Mouse (Mus musculus) lung, postnatal 0 days (tissue): ENCODE measurements around the gene Mex3d. TPM values are rescaled to one million over a fixed set of nuclear protein-coding genes. Genes with fewer than 3 reads are reported as not detected.

Experiments
- ATAC-seq: fragments of 200-750 bp; cut with Nextera tagmentation; 2 replicates; pipeline ENCODE4 v1.8.0; 2017; ENCODE audit warnings: moderate library complexity
- DNase-seq: peaks from one replicate; pipeline ENCODE4 v3.0.0-alpha.2; 2016; ENCODE audit warnings: low spot score
- H3K27ac ChIP-seq: fragments of 300-500 bp; sonication (generic); 2 replicates; pipeline ENCODE4 v1.5.1; 2014; ENCODE audit warnings: antibody characterized with exemption, mild to moderate bottlenecking, low read length, mixed read lengths
- H3K27me3 ChIP-seq: fragments of 300-500 bp; sonication (generic); replicated peaks from 2 replicates; pipeline ENCODE4 v1.6.1; 2014; ENCODE audit warnings: low read length, mixed read lengths; ENCODE audit not compliant: insufficient read depth
- H3K36me3 ChIP-seq: fragments of 300-500 bp; sonication (generic); 2 replicates; pipeline ENCODE4 v1.6.1; 2014; ENCODE audit warnings: low read length, mixed read lengths; ENCODE audit not compliant: insufficient read depth
- H3K4me1 ChIP-seq: fragments of 300-500 bp; sonication (generic); 2 replicates; pipeline ENCODE4 v1.6.1; 2014; ENCODE audit warnings: antibody characterized with exemption, low read depth, low read length, mixed read lengths; ENCODE audit not compliant: insufficient read depth
- H3K4me2 ChIP-seq: fragments of 300-500 bp; sonication (generic); replicated peaks from 2 replicates; pipeline ENCODE4 v1.6.1; 2014; ENCODE audit warnings: low read depth, mild to moderate bottlenecking, low read length, moderate library complexity, mixed read lengths
- H3K4me3 ChIP-seq: fragments of 300-500 bp; sonication (generic); 2 replicates; pipeline ENCODE4 v1.5.1; 2014; ENCODE audit warnings: low read depth, low read length
- H3K9ac ChIP-seq: fragments of 300-500 bp; sonication (generic); replicated peaks from 2 replicates; pipeline ENCODE4 v1.6.1; 2014; ENCODE audit warnings: low read depth, mild to moderate bottlenecking
- H3K9me3 ChIP-seq: fragments of 300-500 bp; sonication (generic); 2 replicates; pipeline ENCODE4 v1.6.1; 2016; ENCODE audit warnings: low read length, mixed read lengths
- CTCF ChIP-seq: IDR thresholded peaks from 2 replicates; pipeline ENCODE4 v1.5.1; 2016; ENCODE audit warnings: antibody characterized with exemption, mild to moderate bottlenecking
- EP300 ChIP-seq: IDR thresholded peaks from 2 replicates; pipeline ENCODE4 v1.6.1; 2016; ENCODE audit warnings: antibody characterized with exemption, mild to moderate bottlenecking, control low read depth
- WGBS: fragments of 180-500 bp; shearing (Covaris S2); extraction: QIAGEN DNeasy Blood & Tissue Kit; methylation state at CpG from one replicate; pipeline ENCODE4 v1.1.7; 2014; 5-methylcytosine and 5-hydroxymethylcytosine counted together
- polyA plus RNA-seq: library from polyadenylated mRNA; unstranded; fragments of >200 nt; fragmentation: Nextera tagmentation; extraction: Ambion mirVana; gene quantifications from 2 replicates; pipeline ENCODE4 v1.2.1, GENCODE M21; 2015

The Mex3d gene
- 6.0 and 6.3 TPM in 2 replicates for polyA plus RNA-seq

DNA sequence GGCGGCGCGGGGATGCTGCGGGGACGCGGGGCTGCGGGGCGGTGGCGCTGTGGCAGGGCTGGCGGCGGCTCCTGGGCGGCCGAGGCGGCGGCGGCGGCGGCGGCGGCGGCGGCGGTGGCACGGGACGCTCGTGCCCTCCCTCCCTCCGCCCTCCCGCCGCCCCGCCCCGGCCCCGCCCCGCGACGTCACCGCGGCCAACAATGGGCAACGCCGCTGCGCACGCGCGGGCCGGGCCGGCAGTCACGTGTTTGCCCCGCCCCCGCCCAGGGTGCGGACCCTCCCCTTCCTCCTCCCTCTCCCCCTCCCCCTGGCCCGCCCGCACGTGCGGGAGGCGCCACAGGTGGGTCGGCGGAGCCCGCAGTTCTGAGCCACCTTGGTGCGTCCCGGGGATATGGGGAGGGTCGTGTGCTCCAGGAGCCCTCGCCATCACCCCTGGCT is at the start of gene Mex3d:
Gene Mex3d (minus strand): TSS at position 138 of the 438 bp plus-strand sequence.
- Histone ChIP-seq H3K9me3 (no peaks in the 10 kb centered on the region), H3K27ac (peak within 1 kb of the TSS; percentile 76), H3K27me3 (no peaks in the 10 kb centered on the region), H3K4me1 (peaks cover 20% of the 10 kb centered on the region; the same call in 1 of the 2 replicates), H3K36me3 (peaks cover 8% of the 10 kb centered on the region; the same call in 1 of the 2 replicates), H3K4me3 (peak within 1 kb of the TSS; percentile 79), H3K9ac (peak within 1 kb of the TSS; percentile 78), H3K4me2 (peak within 1 kb of the TSS; percentile 92)
- ATAC-seq: peak; percentile 79
- WGBS: 4% methylated on average over 4 of the region's 61 CpGs
- TF ChIP-seq CTCF: no peak; the same call in 1 of the 2 replicates
- peak; percentile 92 for DNase-seq

DNA sequence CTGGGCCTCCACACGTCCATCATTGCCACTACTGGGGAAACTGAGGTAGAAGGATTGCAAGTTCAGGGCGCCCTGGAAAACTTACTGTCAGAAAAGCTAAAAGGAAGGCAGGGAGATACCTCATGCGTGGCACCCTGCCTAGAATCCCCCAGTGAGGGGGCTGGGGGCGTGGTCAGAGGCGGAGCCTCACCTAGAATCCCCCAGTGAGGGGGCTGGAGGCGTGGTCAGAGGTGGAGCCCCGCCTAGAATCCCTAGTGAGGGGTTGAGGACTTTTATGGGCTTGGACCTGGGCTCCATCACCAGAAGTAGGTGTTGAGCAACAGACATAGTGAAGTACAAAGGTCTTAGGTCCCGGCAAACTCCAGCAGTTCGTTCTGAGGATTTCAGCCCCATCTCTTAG is 48.8 kb upstream of the Mex3d start:
- H3K9me3 ChIP-seq: no peaks in the 10 kb centered on the region
- DNase-seq: peak; percentile 60
- no peak overlapping the region for H3K9ac ChIP-seq
- TF ChIP-seq EP300 (no peak), CTCF (no peak)
- no peak for ATAC-seq
- H3K4me1 ChIP-seq: peaks cover 10% of the 10 kb centered on the region; the same call in 1 of the 2 replicates
- no peaks in the 10 kb centered on the region for H3K27me3 ChIP-seq
- no peak overlapping the region for H3K4me3 ChIP-seq
- H3K27ac ChIP-seq: peak overlapping the region; percentile 62; the same call in 1 of the 2 replicates
- H3K4me2 ChIP-seq: no peak overlapping the region
- 14% methylated on average over 9 of the region's 9 CpGs for WGBS
- H3K36me3 ChIP-seq: no peaks in the 10 kb centered on the region

DNA sequence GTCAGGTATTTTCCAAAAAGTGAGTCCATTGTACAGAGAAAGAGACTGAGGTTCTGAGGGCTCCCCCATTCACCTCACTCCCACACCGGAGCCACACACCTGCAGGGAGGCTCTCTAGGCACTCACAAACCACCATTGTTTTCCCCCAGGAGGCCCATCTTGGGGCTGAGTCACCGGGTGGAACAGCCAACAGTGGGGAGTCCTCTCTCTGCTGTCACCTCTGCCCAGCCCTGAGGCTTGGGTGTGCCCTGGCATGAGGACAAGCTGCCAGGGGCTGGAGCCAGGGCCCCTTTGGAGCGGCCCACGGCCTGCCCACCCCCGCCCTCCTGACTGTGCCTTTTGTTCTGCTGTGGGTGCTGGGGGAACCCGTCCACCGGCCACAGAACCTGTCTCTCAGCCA is 48.3 kb upstream of the Mex3d start:
- 29% methylated on average over 7 of the region's 7 CpGs for WGBS
- H3K27me3 ChIP-seq: no peaks in the 10 kb centered on the region
- ATAC-seq (peak; percentile 7; the same call in 1 of the 2 replicates), DNase-seq (peak; percentile 64)
- H3K36me3 ChIP-seq: no peaks in the 10 kb centered on the region
- H3K4me1 ChIP-seq: peaks cover 10% of the 10 kb centered on the region; the same call in 1 of the 2 replicates
- no peak for TF ChIP-seq EP300
- TF ChIP-seq CTCF: no peak
- peak overlapping the region; percentile 62; the same call in 1 of the 2 replicates for H3K27ac ChIP-seq
- no peak overlapping the region for H3K4me3 ChIP-seq
- no peaks in the 10 kb centered on the region for H3K9me3 ChIP-seq
- H3K4me2 ChIP-seq: no peak overlapping the region
- H3K9ac ChIP-seq: no peak overlapping the region

DNA sequence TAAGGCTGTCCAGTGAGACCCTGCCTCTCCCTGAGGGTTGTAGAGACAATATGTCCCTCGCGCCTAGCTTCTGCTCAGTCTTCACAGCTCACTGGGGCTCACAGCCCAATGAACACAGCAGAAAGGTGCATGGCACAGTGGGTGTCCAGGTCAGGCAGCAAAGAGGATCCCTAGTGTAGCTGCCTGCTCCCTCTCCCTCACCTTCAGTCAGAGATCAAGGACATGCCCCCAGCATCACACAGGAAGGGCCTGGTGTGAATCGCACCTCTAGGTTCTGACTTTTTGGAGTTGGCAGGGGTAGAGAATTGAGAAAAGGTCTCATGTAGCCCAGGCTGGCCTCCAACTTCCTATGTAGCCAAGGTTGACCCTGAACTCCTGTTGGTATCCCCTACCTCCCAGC is 47.4 kb upstream of the Mex3d start:
- Histone ChIP-seq H3K27me3 (no peaks in the 10 kb centered on the region), H3K9me3 (no peaks in the 10 kb centered on the region), H3K9ac (no peak overlapping the region), H3K36me3 (peaks cover 5% of the 10 kb centered on the region; the same call in 1 of the 2 replicates), H3K4me3 (no peak overlapping the region), H3K4me1 (peaks cover 10% of the 10 kb centered on the region; the same call in 1 of the 2 replicates), H3K27ac (no peak overlapping the region), H3K4me2 (no peak overlapping the region)
- WGBS: 84% methylated on average over 3 of the region's 3 CpGs
- TF ChIP-seq EP300 (no peak), CTCF (no peak)
- no peak for ATAC-seq
- no peak for DNase-seq

DNA sequence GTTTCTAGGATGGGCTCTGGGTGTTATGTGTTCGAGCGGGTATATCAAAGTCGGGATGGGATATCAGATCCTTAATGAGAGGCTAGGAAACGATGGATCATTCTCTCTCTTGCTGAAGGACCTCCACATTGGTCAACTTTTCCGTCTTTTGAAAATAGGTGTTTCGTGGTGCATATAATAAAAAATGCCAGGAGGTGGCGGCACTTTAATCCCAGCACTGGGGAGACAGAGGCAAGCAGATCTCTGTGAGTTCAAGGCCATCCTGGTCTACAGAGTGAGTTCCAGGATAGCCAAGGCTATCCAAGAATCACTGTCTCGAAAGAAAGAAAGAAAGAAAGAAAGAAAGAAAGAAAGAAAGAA is 46.8 kb upstream of the Mex3d start:
- Histone ChIP-seq H3K4me3 (no peak overlapping the region), H3K4me1 (peaks cover 10% of the 10 kb centered on the region; the same call in 1 of the 2 replicates), H3K27ac (no peak overlapping the region), H3K9ac (no peak overlapping the region), H3K27me3 (no peaks in the 10 kb centered on the region), H3K36me3 (peaks cover 7% of the 10 kb centered on the region; the same call in 1 of the 2 replicates), H3K9me3 (no peaks in the 10 kb centered on the region), H3K4me2 (no peak overlapping the region)
- 10% methylated on average over 8 of the region's 8 CpGs for WGBS
- ATAC-seq (no peak), DNase-seq (no peak)
- TF ChIP-seq CTCF (peak; percentile 42), EP300 (no peak)

DNA sequence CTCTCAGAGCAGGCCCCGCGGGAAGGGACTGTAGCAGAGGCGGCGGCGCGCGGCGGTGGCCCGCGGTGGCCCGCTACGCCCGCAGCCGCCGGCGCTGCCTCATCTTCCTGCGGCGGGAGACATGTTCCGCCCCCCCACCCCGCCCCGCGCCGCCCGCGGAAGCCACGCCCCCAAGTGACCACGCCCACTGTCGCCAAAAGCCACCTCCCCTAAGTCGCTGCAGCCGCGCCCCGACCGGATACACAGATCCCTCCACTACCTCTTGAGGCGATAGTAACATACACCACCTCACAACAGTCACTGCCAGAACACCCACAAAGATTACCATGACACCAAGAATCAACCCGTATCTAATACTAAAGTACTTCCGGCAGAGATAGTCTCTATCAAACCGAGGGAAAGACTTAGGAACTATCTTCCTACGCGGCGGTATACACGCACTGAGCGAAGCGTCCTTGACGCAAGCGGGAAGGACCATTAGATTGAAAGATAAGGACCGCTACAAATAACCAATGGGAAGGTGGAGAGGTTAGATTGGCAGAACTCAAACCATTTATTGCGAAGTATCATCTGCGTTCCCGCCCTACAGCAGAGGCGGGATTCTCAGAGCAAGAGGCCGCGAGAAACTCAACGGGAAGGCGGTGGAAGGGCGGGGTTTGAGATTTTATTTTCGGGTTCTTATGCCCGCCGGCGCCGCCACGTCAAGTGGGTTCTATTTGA is 46.2 kb upstream of the Mex3d start, which contains the start of gene Tcf3:
Gene Tcf3 (minus strand): TSS at position 135 of the 720 bp plus-strand sequence.
- Histone ChIP-seq H3K4me3 (peak within 1 kb of the TSS; percentile 98), H3K4me2 (peak within 1 kb of the TSS; percentile 86), H3K27me3 (no peaks in the 10 kb centered on the region), H3K4me1 (peaks cover 10% of the 10 kb centered on the region; the same call in 1 of the 2 replicates), H3K27ac (peak within 1 kb of the TSS; percentile 90), H3K36me3 (peaks cover 7% of the 10 kb centered on the region; the same call in 1 of the 2 replicates), H3K9me3 (no peaks in the 10 kb centered on the region), H3K9ac (peak within 1 kb of the TSS; percentile 77)
- TF ChIP-seq EP300: peak; percentile 99
- no peak; the same call in 1 of the 2 replicates for TF ChIP-seq CTCF
- under 1% methylated on average over 39 of the region's 61 CpGs for WGBS
- DNase-seq (peak; percentile 100), ATAC-seq (peak; percentile 94)
